Mouse (Mus musculus) embryo, embryonic 10 days (tissue): ENCODE results near the gene Arl14.

Experiments used
- DNase-seq: peaks from one replicate; pipeline ENCODE4 v3.0.0-alpha.2; 2015; ENCODE audit warnings: low spot score

Arl14 gene

GRCm38 (mm10) chr3:69271812-69272211 is 49.6 kb downstream of the Arl14 start:
- no peak for DNase-seq
